Mouse (Mus musculus) bone marrow macrophage, adult 2 months (primary cell): ENCODE results near the gene Eva1c. TPM values are rescaled to one million over a fixed set of nuclear protein-coding genes. Genes with fewer than 3 reads are reported as not detected.
A peak's percentile ranks its signal among the peaks of the same experiment; 100 is the strongest.

Experiments
- H3K27ac ChIP-seq: 2 replicates; pipeline ENCODE4 v1.5.1; 2012; ENCODE audit warnings: low read depth, low read length; ENCODE audit not compliant: insufficient read depth
- H3K4me1 ChIP-seq: 2 replicates; pipeline ENCODE4 v1.6.1; 2012; ENCODE audit warnings: low read length; ENCODE audit not compliant: control insufficient read depth, insufficient read depth
- H3K4me3 ChIP-seq: 2 replicates; pipeline ENCODE4 v1.5.1; 2012; ENCODE audit warnings: mild to moderate bottlenecking, low read length, moderate library complexity; ENCODE audit not compliant: insufficient read depth
- CTCF ChIP-seq: IDR thresholded peaks from 2 replicates; pipeline ENCODE4 v1.5.1; 2012; ENCODE audit warnings: low read depth, mild to moderate bottlenecking, low read length, moderate library complexity
- POLR2A ChIP-seq: IDR thresholded peaks from 2 replicates; pipeline ENCODE4 v1.6.1; 2012; ENCODE audit warnings: mild to moderate bottlenecking, low read depth, low read length, borderline replicate concordance
- polyA plus RNA-seq: library from polyadenylated mRNA; stranded (reverse); fragments of >200 nt; gene quantifications from 2 replicates; pipeline ENCODE4 v1.2.4, GENCODE M21; 2012; ENCODE audit not compliant: missing spikeins, insufficient read depth, insufficient read length

The Eva1c gene
- polyA plus RNA-seq, 1 experiment: not detected

GRCm38 (mm10) chr16:90863468-90864046, 37.0 kb downstream of the Eva1c start:
- H3K27ac ChIP-seq: no peak overlapping the region
- TF ChIP-seq POLR2A: no peak
- no peaks in the 10 kb centered on the region for H3K4me1 ChIP-seq
- no peak overlapping the region for H3K4me3 ChIP-seq

- no peak overlapping the region for H3K27ac ChIP-seq
- no peak for TF ChIP-seq CTCF
- no peak for TF ChIP-seq POLR2A
Measured at GRCm38 (mm10) chr16:90864693-90865092, 38.2 kb downstream of the Eva1c start.

DNA sequence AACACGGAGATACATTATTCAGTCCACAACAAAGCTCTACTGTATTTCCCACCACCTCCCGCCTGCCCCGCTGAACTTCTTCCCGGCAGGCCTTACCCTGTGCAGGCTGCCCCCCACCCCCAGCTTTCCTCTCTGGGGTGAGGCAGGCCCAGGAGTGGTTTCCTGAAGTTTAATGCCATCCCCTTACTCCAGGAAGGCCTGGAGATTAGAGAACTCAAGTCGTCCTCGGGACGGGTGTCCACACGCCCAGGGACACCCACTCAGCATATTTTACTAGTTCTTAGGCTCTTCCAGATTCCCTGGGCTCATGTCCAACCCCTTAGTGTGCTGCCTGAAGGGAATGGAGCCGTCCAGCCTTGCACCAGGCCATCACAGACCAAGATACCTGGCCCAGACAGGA, 39.1 kb downstream of the Eva1c start:
- H3K4me1 ChIP-seq: no peaks in the 10 kb centered on the region
- no peak overlapping the region for H3K4me3 ChIP-seq
- no peak overlapping the region for H3K27ac ChIP-seq
- TF ChIP-seq CTCF: no peak
- no peak for TF ChIP-seq POLR2A

More at GRCm38 (mm10) chr16:90864693-90865092, 38.2 kb downstream of the Eva1c start:
- Histone ChIP-seq H3K4me3 (no peak overlapping the region), H3K4me1 (no peaks in the 10 kb centered on the region)

GRCm38 (mm10) chr16:90868129-90868528, 41.6 kb downstream of the Eva1c start:
- TF ChIP-seq POLR2A (no peak), CTCF (no peak)
- Histone ChIP-seq H3K4me3 (no peak overlapping the region), H3K4me1 (no peaks in the 10 kb centered on the region), H3K27ac (no peak overlapping the region)

DNA sequence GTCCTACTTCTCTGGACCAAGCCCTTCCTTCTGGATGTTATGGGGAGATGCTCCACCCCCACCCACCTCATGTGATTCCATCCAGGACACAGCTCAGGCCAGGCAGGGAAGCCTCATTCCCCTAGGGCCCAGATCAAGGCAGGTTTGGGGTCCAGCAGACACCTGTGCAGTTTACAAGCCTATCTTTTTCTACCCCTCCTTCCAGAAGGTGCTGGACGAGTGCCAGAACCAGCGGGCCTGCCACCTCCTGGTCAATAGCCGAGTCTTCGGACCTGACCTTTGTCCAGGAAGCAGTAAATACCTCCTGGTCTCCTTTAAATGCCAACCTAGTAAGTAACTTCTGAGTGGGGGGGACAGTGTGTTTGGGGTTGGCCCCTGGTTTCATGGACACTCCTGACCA, 42.8 kb downstream of the Eva1c start:
- H3K4me1 ChIP-seq: no peaks in the 10 kb centered on the region
- no peak for TF ChIP-seq POLR2A
- TF ChIP-seq CTCF: no peak
- H3K27ac ChIP-seq: no peak overlapping the region
- H3K4me3 ChIP-seq: no peak overlapping the region

- H3K4me1 ChIP-seq: no peaks in the 10 kb centered on the region
- no peak for TF ChIP-seq CTCF
- TF ChIP-seq POLR2A: no peak
- H3K4me3 ChIP-seq: no peak overlapping the region
- no peak overlapping the region for H3K27ac ChIP-seq
Measured at GRCm38 (mm10) chr16:90872936-90873335, 46.4 kb downstream of the Eva1c start.

DNA sequence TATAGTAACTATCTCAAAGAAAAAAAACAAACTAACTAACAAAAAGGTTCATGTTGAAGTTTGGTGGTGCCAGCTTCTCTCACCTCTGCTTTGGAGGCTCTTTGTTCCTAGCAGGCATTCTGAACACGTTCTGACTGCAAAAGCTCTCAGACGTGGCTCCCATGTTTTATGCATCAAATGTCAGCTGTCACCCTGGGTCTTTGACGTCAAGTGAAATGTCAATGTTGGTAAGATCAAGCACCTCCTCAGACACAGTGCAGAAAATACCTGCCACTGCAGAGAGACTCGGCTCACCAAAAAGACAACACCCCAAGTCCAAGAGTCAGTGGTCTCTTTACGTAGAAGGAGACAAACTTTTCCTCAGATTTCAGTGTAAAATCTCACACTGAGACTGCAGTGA, 48.0 kb downstream of the Eva1c start:
- no peaks in the 10 kb centered on the region for H3K4me1 ChIP-seq
- no peak overlapping the region for H3K27ac ChIP-seq
- TF ChIP-seq CTCF (no peak), POLR2A (no peak)
- no peak overlapping the region for H3K4me3 ChIP-seq

DNA sequence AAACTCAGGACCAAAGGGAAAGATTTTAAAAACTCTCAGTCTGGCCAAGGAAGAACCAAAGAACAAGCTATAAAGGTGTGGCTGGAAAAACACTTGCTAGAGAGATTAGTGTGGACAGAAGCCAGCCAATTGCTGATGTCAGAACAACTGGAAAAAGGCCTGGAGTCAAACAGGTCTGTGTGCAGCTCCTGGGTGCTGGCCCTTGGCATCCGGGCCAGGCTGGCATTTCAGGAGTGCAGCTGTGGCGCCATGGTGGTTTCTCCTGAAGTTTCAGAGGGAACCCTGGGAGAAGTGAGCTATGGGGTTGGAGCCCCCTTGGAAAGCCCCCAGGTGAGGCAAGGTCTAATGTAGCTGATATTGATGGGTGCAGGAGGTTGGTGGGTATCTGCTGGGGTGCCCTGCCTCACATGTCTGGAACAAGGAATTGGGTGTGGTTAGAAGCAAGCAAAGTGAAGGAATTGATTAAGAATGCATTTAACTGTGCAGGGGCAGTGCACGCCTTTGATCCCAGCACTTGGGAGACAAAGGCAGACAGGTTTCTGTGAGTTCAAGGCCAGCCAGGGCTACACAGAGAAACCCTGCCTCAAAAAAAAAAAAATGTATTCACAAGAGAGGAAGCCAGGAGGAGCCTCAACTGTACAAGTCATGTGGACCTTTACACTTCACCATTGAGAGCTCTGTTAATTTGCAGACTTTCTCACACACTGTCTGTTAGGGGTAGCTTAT, 51.8 kb downstream of the Eva1c start:
- Histone ChIP-seq H3K4me3 (no peak overlapping the region), H3K4me1 (no peaks in the 10 kb centered on the region), H3K27ac (no peak overlapping the region)
- TF ChIP-seq CTCF (no peak), POLR2A (no peak)

- Histone ChIP-seq H3K27ac (no peak overlapping the region), H3K4me3 (no peak overlapping the region), H3K4me1 (peaks cover 20% of the 10 kb centered on the region)
- TF ChIP-seq CTCF (no peak), POLR2A (no peak)
Measured at GRCm38 (mm10) chr16:90882501-90882977, 56.0 kb downstream of the Eva1c start.

GRCm38 (mm10) chr16:90885351-90885750, 58.8 kb downstream of the Eva1c start:
- H3K27ac ChIP-seq: peak overlapping the region; percentile 64
- peaks cover 20% of the 10 kb centered on the region for H3K4me1 ChIP-seq
- H3K4me3 ChIP-seq: no peak overlapping the region
- TF ChIP-seq POLR2A (no peak), CTCF (no peak)
